Mouse (Mus musculus) T-cell, adult 2 months (primary cell): ENCODE results near the gene Ly6c1.
"Not testable (repeated sequence)": the region's sequence is repeated elsewhere in the genome, so short reads cannot be mapped to it uniquely, and the experiment has no call there.

Source experiments
- DNase-seq: peaks from one replicate; pipeline ENCODE4 v3.0.0; 2022; ENCODE audit warnings: low spot score

Gene Ly6c1

GRCm38 (mm10) chr15:75048642-75049261 lies at the start of gene Ly6c1:
Gene Ly6c1, minus strand, starts transcription at chr15:75048830.
- DNase-seq = not testable (repeated sequence)

- peak; percentile 21 for DNase-seq
Observed at GRCm38 (mm10) chr15:75088041-75088440, 39.4 kb upstream of the Ly6c1 start.

- DNase-seq = no peak
Observed at GRCm38 (mm10) chr15:75069965-75070364, 21.3 kb upstream of the Ly6c1 start.

GRCm38 (mm10) chr15:75062030-75062574 lies 13.5 kb upstream of the Ly6c1 start:
- DNase-seq = peak; percentile 68

GRCm38 (mm10) chr15:75060505-75060904 lies 11.9 kb upstream of the Ly6c1 start:
- peak; percentile 63 for DNase-seq

- DNase-seq = no peak
Observed at GRCm38 (mm10) chr15:75055985-75056384, 7.4 kb upstream of the Ly6c1 start.

- DNase-seq = not testable (repeated sequence)
Observed at GRCm38 (mm10) chr15:75055425-75055824, 6.8 kb upstream of the Ly6c1 start.

- peak; percentile 37 for DNase-seq
Observed at GRCm38 (mm10) chr15:75052414-75052813, 3.8 kb upstream of the Ly6c1 start.

GRCm38 (mm10) chr15:75051141-75051540 lies 2.5 kb upstream of the Ly6c1 start:
- not testable (repeated sequence) for DNase-seq

GRCm38 (mm10) chr15:75050593-75050992 lies 2.0 kb upstream of the Ly6c1 start:
- not testable (repeated sequence) for DNase-seq

- not testable (repeated sequence) for DNase-seq
Observed at GRCm38 (mm10) chr15:75049811-75050210, 1.2 kb upstream of the Ly6c1 start.

GRCm38 (mm10) chr15:75047970-75048320 lies 685 bp downstream of the Ly6c1 start:
- not testable (repeated sequence) for DNase-seq

- not testable (repeated sequence) for DNase-seq
Observed at GRCm38 (mm10) chr15:75047313-75047969, 1.2 kb downstream of the Ly6c1 start.

- DNase-seq = not testable (repeated sequence)
Observed at GRCm38 (mm10) chr15:75045501-75045900, 3.1 kb downstream of the Ly6c1 start.

GRCm38 (mm10) chr15:75021020-75021759 lies 27.4 kb downstream of the Ly6c1 start:
- not testable (repeated sequence) for DNase-seq

- peak; percentile 15 for DNase-seq
Observed at GRCm38 (mm10) chr15:75019446-75019845, 29.2 kb downstream of the Ly6c1 start.
